Mouse (Mus musculus): ENCODE measurements around the gene Cenpp.
A peak's percentile ranks its signal among the peaks of the same experiment; 100 is the strongest.

The Cenpp gene

GRCm38 (mm10) chr13:49652481-49653179 lies at the start of gene Cenpp, which contains the start of gene Nol8:
TSS of gene Cenpp (minus strand) at chr13:49652785.
TSS of gene Nol8 (plus strand) at chr13:49653078.
- peak; percentile 95 to 99 for DNase-seq (ENCODE audit: low spot score in 2 of 2)

DNA sequence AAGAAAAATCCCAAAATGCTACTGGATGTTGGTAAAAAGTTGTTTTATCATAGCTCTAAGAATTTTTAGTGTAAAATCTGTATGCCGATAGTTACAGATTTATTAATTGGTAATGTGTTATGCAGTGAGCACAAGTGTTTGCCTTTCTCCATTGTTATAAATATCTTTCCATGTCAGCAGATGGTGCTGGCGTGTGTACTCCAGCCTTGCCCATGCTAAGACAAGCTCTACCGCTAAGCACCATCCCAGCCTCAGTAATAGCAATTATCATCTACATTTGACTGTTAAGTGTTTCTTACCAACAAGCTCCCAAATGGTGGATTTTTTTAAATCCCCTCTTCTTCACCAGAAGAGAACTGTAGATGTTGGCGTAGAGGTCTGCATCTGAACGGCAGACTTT lies 38.5 kb upstream of the Cenpp start:
- no peak for DNase-seq (ENCODE audit: low spot score in 2 of 2)

DNA sequence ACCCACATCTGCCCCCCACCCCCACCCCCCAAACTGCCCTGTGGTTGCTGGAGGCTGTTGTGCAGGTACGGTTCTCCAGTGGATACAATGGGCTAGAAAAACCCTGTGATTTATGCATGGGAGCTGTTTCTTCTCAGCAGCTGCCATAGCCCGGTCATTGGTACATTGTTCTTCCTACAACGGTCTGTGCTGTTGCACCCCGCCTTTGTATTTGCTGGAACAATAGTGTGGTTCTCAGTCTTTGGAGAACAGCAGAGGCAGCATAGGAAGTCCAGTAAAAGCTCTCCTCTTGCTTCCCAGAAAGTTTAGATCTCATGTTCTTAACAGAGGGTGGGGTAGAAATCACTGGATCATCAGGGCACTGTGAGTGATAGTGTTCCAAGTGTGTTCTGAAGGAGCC lies 31.7 kb upstream of the Cenpp start:
- DNase-seq (ENCODE audit: low spot score in 2 of 2) = peak in 1 of 2 experiments; percentile 24

- DNase-seq (ENCODE audit: low spot score in 2 of 2) = no peak
Measured at GRCm38 (mm10) chr13:49682233-49682846, 29.8 kb upstream of the Cenpp start.

- DNase-seq (ENCODE audit: low spot score in 2 of 2) = peak; percentile 96 to 100
Measured at GRCm38 (mm10) chr13:49681351-49682232, 29.0 kb upstream of the Cenpp start, which contains the start of gene Iars. TSS of gene Iars (plus strand) at chr13:49682100.

- no peak for DNase-seq (ENCODE audit: low spot score in 2 of 2)
Measured at GRCm38 (mm10) chr13:49677793-49678192, 25.2 kb upstream of the Cenpp start.

DNA sequence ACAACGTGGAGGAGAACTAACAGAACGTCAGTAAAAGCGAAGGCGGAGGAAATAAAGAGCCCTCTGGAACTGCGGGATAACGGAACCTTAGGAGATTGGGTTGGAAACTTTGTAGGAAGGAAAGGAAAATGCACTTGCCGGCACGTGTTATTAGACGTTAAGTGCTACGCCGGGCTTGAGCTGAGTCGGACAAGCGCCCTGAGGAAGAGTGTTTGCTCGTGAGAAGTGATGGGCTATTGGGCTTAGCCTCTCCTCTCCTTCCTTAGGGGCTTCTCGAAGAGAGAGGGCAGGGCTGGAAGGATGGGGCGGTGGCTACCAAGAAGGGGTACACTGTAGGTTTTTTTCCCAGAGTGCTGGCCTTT lies 576 bp upstream of the Cenpp start:
- DNase-seq (ENCODE audit: low spot score in 2 of 2) = no peak

GRCm38 (mm10) chr13:49651781-49652351 lies 719 bp downstream of the Cenpp start:
- no peak for DNase-seq (ENCODE audit: low spot score in 2 of 2)

- DNase-seq (ENCODE audit: low spot score in 2 of 2) = no peak
Measured at GRCm38 (mm10) chr13:49651136-49651535, 1.4 kb downstream of the Cenpp start.

DNA sequence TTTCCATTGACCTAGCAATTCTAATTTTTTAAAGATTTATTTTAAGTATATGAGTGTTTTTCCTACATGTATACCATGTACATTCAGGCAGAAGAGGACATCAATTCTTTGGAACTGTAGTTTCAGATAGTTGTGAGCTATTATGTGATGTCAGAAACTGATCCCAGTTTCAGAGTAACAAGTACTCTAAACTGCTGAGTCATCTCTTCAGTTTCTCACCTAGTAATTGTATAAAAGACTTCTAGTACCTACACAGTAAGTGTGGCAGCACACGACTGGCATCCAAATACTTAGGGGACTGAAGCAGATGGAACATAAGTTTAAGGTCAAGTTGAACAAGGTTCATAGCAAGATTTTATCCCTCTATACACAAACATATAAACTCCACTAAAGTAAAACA lies 6.6 kb downstream of the Cenpp start:
- no peak for DNase-seq (ENCODE audit: low spot score in 2 of 2)

DNA sequence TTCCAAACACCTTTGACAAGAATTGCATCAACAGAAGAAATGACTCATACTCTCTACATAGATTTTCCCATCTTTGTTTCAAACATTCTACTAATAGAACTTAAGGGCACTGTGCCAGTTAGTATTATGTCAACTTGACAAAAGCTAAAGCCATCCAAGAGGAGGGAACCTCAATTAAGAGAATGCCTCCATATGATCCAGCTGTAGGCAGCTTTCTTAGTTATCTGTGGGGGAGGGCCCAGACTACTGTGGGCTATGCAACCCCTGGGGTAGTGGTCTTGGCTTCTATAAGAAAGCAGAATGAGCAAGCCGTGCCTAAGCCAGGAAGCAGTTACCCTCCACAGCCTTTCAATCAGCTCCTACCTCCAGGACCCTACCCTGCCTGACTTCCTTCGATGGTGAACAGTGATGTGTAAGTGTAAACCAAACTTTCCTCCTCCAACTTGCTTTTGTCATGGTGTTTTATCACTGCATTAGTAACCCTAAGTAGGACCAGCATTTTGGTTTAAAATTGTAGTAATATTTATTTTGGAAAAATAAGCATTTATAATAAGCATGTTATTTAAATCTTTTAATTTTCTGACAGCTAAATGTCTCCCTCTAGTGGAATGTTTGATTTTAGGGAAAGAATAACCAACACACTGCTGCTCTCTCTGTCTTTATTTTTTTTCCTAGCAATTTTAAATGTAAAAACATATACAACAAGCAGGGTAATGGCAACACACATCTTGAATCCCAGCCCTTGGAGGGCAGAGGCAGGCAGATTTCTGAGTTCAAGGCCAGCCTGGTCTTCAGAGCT lies 7.7 kb downstream of the Cenpp start:
- peak in 1 of 2 experiments; percentile 33 for DNase-seq (ENCODE audit: low spot score in 2 of 2)

- no peak for DNase-seq (ENCODE audit: low spot score in 2 of 2)
Measured at GRCm38 (mm10) chr13:49643669-49644362, 8.8 kb downstream of the Cenpp start.

DNA sequence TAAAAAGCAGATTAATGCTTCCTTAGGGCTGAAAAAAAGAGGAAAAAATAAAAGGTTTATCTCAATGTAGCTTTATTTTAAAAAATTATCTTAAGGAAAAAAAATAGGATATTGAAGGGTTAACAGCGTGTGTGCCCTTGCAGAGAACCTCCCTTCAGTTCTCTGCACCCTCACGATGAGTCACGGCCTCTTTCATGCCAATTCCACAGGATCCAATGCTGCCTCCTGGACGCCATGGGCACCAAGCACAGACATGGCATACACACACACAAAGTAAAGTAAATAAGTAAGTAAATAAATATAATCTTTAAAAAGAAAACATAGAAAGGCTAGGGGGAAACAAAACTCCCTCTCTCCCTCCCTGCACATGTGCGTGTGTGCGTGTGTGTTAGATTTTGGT lies 9.9 kb downstream of the Cenpp start:
- DNase-seq (ENCODE audit: low spot score in 2 of 2) = no peak

DNA sequence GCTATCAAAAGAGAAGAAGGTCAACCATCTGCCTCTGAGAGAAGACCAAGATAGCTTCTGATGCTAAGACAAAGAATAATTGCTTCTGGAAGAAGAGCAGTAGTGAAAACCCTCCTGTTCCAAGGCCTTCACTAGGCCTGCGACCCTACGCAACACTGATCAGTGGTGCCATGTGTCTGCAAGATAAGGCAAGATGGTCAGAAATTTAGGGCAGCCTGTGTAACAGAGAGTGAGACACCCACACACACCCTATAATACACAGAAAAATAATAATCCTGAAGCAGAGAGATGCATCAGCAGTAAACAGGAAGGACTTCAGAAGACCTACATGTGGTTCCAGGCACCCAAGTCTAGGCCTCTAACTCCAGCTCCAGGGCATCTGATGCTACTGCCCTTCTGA lies 12.6 kb downstream of the Cenpp start:
- no peak for DNase-seq (ENCODE audit: low spot score in 2 of 2)

DNA sequence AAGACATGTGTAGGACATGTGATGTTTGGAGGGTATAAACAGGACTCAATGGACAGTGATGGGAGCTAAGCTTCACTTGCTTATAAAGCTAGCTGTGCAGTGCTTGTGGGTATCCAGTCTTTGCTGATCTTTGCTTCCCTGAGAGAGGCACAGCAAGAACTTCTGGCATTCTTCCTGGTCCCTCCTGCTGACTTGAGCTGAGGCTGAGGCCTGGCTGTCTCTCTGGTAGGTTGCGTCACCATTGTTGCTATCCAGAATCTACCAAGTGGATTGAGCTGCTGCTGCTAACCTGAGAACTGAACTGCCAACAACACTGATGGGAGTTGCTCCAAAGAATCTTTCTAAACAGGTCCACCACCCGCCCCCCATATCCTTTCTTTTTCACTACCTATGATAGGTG lies 23.5 kb downstream of the Cenpp start:
- no peak for DNase-seq (ENCODE audit: low spot score in 2 of 2)

DNA sequence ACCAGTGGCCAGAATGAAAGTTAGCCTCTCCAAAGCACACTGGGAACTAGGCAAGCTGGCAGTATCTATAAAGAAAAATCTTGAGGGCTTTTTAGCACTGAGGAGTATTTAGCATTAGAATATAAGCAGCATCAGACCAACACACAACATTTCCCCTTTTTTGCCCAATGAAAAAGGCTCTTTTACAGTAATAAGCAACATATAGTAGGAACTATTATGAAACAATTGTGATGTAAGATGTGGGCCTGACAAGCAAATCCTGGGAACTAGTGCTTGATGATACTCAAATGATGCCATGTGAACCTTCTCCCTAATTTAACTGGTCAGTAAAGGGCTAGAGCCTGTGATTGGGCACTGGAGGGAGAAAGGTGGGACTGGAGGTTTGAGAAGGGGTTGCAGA lies 24.4 kb downstream of the Cenpp start:
- no peak for DNase-seq (ENCODE audit: low spot score in 2 of 2)

DNA sequence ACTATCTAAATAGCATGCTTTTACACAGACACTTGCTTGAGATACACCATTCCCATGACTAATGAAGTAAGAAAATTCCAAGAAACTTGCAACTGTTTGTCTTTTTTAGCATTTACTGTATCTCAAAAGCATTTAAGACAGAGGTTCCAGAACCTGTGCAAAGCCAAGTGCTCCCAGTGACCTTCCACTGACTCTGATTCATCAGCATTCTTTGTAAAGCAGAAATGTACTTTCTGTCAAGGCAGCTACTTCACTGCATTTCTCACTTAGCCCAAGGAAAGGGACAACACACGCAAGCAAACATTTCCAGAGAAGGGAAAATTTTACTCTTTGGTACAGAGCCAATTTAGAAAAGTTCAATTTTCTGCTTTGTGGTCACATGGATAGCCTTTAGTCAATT lies 29.4 kb downstream of the Cenpp start:
- DNase-seq (ENCODE audit: low spot score in 2 of 2) = no peak

- no peak for DNase-seq (ENCODE audit: low spot score in 2 of 2)
Measured at GRCm38 (mm10) chr13:49618365-49618764, 34.2 kb downstream of the Cenpp start.

GRCm38 (mm10) chr13:49617021-49617420 lies 35.6 kb downstream of the Cenpp start:
- no peak for DNase-seq (ENCODE audit: low spot score in 2 of 2)

- no peak for DNase-seq (ENCODE audit: low spot score in 2 of 2)
Measured at GRCm38 (mm10) chr13:49608589-49609322, 43.8 kb downstream of the Cenpp start.

All from left cerebral cortex, adult 9 months (tissue).